Mouse (Mus musculus) hindbrain, embryonic 10.5 days (tissue): ENCODE data around the gene Olfr642. TPM values are rescaled to one million over a fixed set of nuclear protein-coding genes. Genes with fewer than 3 reads are reported as not detected.

Experiments
- polyA plus RNA-seq: library from polyadenylated mRNA; unstranded; fragments of >200 nt; fragmentation: Nextera tagmentation; extraction: Ambion mirVana; gene quantifications from 2 replicates; pipeline ENCODE4 v1.2.1, GENCODE M21; 2016

Olfr642 gene
- polyA plus RNA-seq, 1 experiment from 2014 or later = not detected

Other genes with a start within 250 kb of the Olfr642 start
- gene Hbb-bt, start 238.7 kb downstream of the Olfr642 start, polyA plus RNA-seq = 187 and 377 TPM in 2 replicates
- gene Hbb-bs, start 224.6 kb downstream of the Olfr642 start, polyA plus RNA-seq = 78.1 and 116 TPM in 2 replicates
- 0.63 TPM in 1 of 2 replicates, not detected in the other for gene Hbb-bh2, start 212.1 kb downstream of the Olfr642 start, polyA plus RNA-seq
- 3,568 and 4,570 TPM in 2 replicates for gene Hbb-bh1, start 209.5 kb downstream of the Olfr642 start, polyA plus RNA-seq
- 8,684 and 9,134 TPM in 2 replicates for gene Hbb-y, start 199.4 kb downstream of the Olfr642 start, polyA plus RNA-seq
- gene Olfr66, start 166.4 kb downstream of the Olfr642 start, polyA plus RNA-seq = not detected in 2 replicates
- not detected in 2 replicates for gene Olfr64, start 158.2 kb downstream of the Olfr642 start, polyA plus RNA-seq
- not detected in 2 replicates for gene Olfr65, start 149.2 kb downstream of the Olfr642 start, polyA plus RNA-seq
- not detected in 2 replicates for gene Olfr631, start 123.8 kb downstream of the Olfr642 start, polyA plus RNA-seq
- gene Olfr632, start 118.3 kb downstream of the Olfr642 start, polyA plus RNA-seq = not detected in 2 replicates
- gene Olfr633, start 108.2 kb downstream of the Olfr642 start, polyA plus RNA-seq = not detected in 2 replicates
- 0.03 TPM in 1 of 2 replicates, not detected in the other for gene Olfr635, start 81.5 kb downstream of the Olfr642 start, polyA plus RNA-seq
- gene Olfr638, start 53.9 kb downstream of the Olfr642 start, polyA plus RNA-seq = not detected in 2 replicates
- gene Olfr639, start 35.4 kb downstream of the Olfr642 start, polyA plus RNA-seq = 0.02 TPM in 1 of 2 replicates, not detected in the other
- gene Olfr640, start 27.1 kb downstream of the Olfr642 start, polyA plus RNA-seq = not detected in 2 replicates
- not detected in 2 replicates for gene Olfr641, start 17.2 kb downstream of the Olfr642 start, polyA plus RNA-seq
- not detected in 2 replicates for gene 4930516K23Rik, start 8.8 kb upstream of the Olfr642 start, polyA plus RNA-seq
- gene Olfr644, start 19.2 kb upstream of the Olfr642 start, polyA plus RNA-seq = not detected in 2 replicates
- gene Olfr645, start 32.8 kb upstream of the Olfr642 start, polyA plus RNA-seq = not detected in 2 replicates
- gene Olfr646, start 52.2 kb upstream of the Olfr642 start, polyA plus RNA-seq = not detected in 2 replicates
- gene Ubqln5, start 77.2 kb upstream of the Olfr642 start, polyA plus RNA-seq = not detected in 2 replicates
- not detected in 2 replicates for gene Olfr643, start 84.7 kb upstream of the Olfr642 start, polyA plus RNA-seq
- not detected in 2 replicates for gene Ubqln3, start 90.6 kb upstream of the Olfr642 start, polyA plus RNA-seq
- gene Ubqlnl, start 97.9 kb upstream of the Olfr642 start, polyA plus RNA-seq = not detected in 2 replicates
- gene Olfm5, start 112.2 kb upstream of the Olfr642 start, polyA plus RNA-seq = not detected in 2 replicates
- 0.31 and 0.32 TPM in 2 replicates for gene Olfr648, start 130.7 kb upstream of the Olfr642 start, polyA plus RNA-seq
- not detected in 2 replicates for gene Olfr649, start 143.3 kb upstream of the Olfr642 start, polyA plus RNA-seq
- gene Trim6, start 166.1 kb upstream of the Olfr642 start, polyA plus RNA-seq = 3.5 and 5.7 TPM in 2 replicates
- gene Trim34a, start 191.8 kb upstream of the Olfr642 start, polyA plus RNA-seq = 0.85 TPM in 2 replicates
- 0.13 TPM in 1 of 2 replicates, not detected in the other for gene Trim5, start 235.4 kb upstream of the Olfr642 start, polyA plus RNA-seq